Mouse (Mus musculus) liver, embryonic 12.5 days (tissue): ENCODE results near the gene Gm9913. TPM values are rescaled to one million over a fixed set of nuclear protein-coding genes. Genes with fewer than 3 reads are reported as not detected.

ENCODE experiments used
- ATAC-seq: fragments of 200-750 bp; cut with Nextera tagmentation; 2 replicates; pipeline ENCODE4 v1.8.0; 2017; ENCODE audit warnings: moderate number of reproducible peaks, mild to moderate bottlenecking, moderate library complexity
- H3K27ac ChIP-seq: fragments of 300-500 bp; sonication (generic); 2 replicates; pipeline ENCODE4 v1.5.1; 2016; ENCODE audit warnings: mild to moderate bottlenecking
- H3K27me3 ChIP-seq: fragments of 300-500 bp; sonication (generic); replicated peaks from 2 replicates; pipeline ENCODE4 v1.6.1; 2016; ENCODE audit warnings: mild to moderate bottlenecking, moderate library complexity
- H3K36me3 ChIP-seq: fragments of 300-500 bp; sonication (generic); 2 replicates; pipeline ENCODE4 v1.6.1; 2016; ENCODE audit warnings: mild to moderate bottlenecking, moderate library complexity
- H3K4me1 ChIP-seq: fragments of 300-500 bp; sonication (generic); 2 replicates; pipeline ENCODE4 v1.6.1; 2016
- H3K4me2 ChIP-seq: fragments of 300-500 bp; sonication (generic); 2 replicates; pipeline ENCODE4 v1.6.1; 2016; ENCODE audit warnings: mild to moderate bottlenecking, moderate library complexity
- H3K4me3 ChIP-seq: fragments of 300-500 bp; sonication (generic); 2 replicates; pipeline ENCODE4 v1.5.1; 2016; ENCODE audit warnings: mild to moderate bottlenecking, moderate library complexity
- H3K9ac ChIP-seq: fragments of 300-500 bp; sonication (generic); 2 replicates; pipeline ENCODE4 v1.6.1; 2016; ENCODE audit warnings: mild to moderate bottlenecking, moderate library complexity
- H3K9me3 ChIP-seq: fragments of 300-500 bp; sonication (generic); replicated peaks from 2 replicates; pipeline ENCODE4 v1.6.1; 2016; ENCODE audit warnings: mild to moderate bottlenecking, moderate library complexity
- WGBS: fragments of 180-500 bp; shearing (Covaris S2); methylation state at CpG from one replicate; pipeline ENCODE4 v1.1.7; 2016; ENCODE audit not compliant: insufficient replicate concordance; 5-methylcytosine and 5-hydroxymethylcytosine counted together
- polyA plus RNA-seq: library from polyadenylated mRNA; unstranded; fragments of >200 nt; fragmentation: Nextera tagmentation; extraction: Ambion mirVana; gene quantifications from 2 replicates; pipeline ENCODE4 v1.2.1, GENCODE M21; 2016

Gene Gm9913
- polyA plus RNA-seq = 0.05 TPM in 1 of 2 replicates, not detected in the other

DNA sequence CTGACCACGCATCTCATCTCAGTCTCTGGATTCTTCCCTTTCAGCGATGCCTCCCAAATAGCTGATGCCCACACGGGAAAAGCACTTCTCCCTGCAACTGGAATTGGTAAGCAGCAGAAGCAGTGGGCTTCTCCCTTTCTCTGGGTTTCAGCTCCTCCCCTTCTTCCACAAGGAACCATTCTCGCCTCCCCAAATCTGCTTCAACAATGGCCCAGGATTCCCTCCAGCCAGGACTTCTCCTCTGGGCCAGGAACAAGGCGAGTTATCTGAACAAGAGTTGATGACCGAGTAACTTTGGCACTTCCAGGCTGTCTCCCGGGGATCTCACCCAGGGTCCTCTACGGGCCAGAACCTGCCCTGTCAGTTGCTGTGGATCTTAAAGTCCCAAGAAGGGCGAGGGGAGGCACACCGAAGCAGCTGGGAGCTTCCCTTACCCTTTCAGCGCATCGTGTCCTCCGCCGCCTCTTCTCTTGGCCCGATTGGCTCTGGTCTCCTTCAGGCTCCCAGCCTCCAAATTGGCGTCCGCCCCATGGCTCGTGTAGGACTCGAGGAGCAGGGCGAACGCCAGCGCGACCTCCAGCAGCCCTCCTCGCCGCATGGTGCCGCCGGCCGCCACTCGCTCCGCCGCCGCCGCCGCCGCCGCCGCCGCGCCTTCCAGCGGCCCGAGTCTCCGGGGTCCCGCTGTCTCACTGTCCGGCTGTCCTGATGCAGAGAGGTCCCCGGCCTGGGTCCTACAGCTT lies at the start of gene Gm9913:
TSS of gene Gm9913 (plus strand) at position 84 of the 740 bp plus-strand sequence.
- H3K4me3 ChIP-seq = peak within 1 kb of the TSS; percentile 52
- peaks cover 58% of the 10 kb centered on the region for H3K27me3 ChIP-seq
- 0 out of 2 replicates have a peak, but pooled peaks have one; percentile 10 for ATAC-seq
- 2% methylated on average over 45 of the region's 45 CpGs for WGBS
- peak within 1 kb of the TSS; percentile 62 for H3K4me2 ChIP-seq
- H3K36me3 ChIP-seq = no peaks in the 10 kb centered on the region
- no peaks in the 10 kb centered on the region for H3K4me1 ChIP-seq
- no peak within 1 kb of the TSS for H3K27ac ChIP-seq
- no peaks in the 10 kb centered on the region for H3K9me3 ChIP-seq
- peak within 1 kb of the TSS; percentile 31; the same call in 1 of the 2 replicates for H3K9ac ChIP-seq

- Histone ChIP-seq H3K27me3 (no peaks in the 10 kb centered on the region), H3K9me3 (no peaks in the 10 kb centered on the region), H3K4me2 (peak overlapping the region; percentile 13; the same call in 1 of the 2 replicates), H3K4me1 (peaks cover 9% of the 10 kb centered on the region; the same call in 1 of the 2 replicates), H3K36me3 (no peaks in the 10 kb centered on the region), H3K27ac (no peak overlapping the region), H3K4me3 (no peak overlapping the region), H3K9ac (no peak overlapping the region)
- ATAC-seq = peak; percentile 49
- WGBS = 25% methylated on average over 15 of the region's 15 CpGs
Observed at GRCm38 (mm10) chr2:125456059-125456789, 48.7 kb upstream of the Gm9913 start.

- Histone ChIP-seq H3K4me1 (0 out of 2 replicates have a peak, but pooled peaks cover 4% of the 10 kb centered on the region), H3K27me3 (no peaks in the 10 kb centered on the region), H3K4me3 (no peak overlapping the region), H3K9ac (no peak overlapping the region), H3K27ac (no peak overlapping the region), H3K9me3 (no peaks in the 10 kb centered on the region), H3K4me2 (no peak overlapping the region), H3K36me3 (no peaks in the 10 kb centered on the region)
- WGBS = 67% methylated on average over 3 of the region's 3 CpGs
- no peak for ATAC-seq
Observed at GRCm38 (mm10) chr2:125459087-125459486, 45.8 kb upstream of the Gm9913 start.

DNA sequence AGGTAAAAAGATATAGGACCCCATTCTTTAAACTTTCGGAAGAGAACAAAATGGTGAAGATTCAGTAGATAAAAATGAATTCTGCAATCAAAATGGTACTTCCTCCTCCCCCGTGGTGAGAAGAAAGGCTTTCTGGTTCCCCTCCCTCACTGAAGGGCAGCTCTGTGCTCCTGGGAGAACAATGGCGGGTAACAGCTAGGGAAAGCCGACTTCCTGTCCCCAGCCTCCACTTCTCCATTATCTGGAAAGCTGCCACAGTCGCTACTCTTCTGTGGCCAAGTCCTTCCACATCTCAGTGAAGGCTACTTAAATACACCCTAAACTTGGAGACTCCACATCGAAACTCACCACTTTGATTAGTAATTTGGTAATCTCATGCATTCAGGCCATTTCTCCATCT lies 40.9 kb upstream of the Gm9913 start:
- Histone ChIP-seq H3K4me2 (no peak overlapping the region), H3K9ac (no peak overlapping the region), H3K9me3 (no peaks in the 10 kb centered on the region), H3K36me3 (no peaks in the 10 kb centered on the region), H3K27ac (no peak overlapping the region), H3K4me3 (no peak overlapping the region), H3K27me3 (no peaks in the 10 kb centered on the region), H3K4me1 (no peaks in the 10 kb centered on the region)
- 44% methylated on average over 6 of the region's 6 CpGs for WGBS
- no peak for ATAC-seq

- Histone ChIP-seq H3K27ac (0 out of 2 replicates have a peak overlapping the region, but pooled peaks have one; percentile 20), H3K36me3 (no peaks in the 10 kb centered on the region), H3K4me2 (no peak overlapping the region), H3K27me3 (no peaks in the 10 kb centered on the region), H3K9me3 (no peaks in the 10 kb centered on the region), H3K4me1 (0 out of 2 replicates have a peak, but pooled peaks cover 6% of the 10 kb centered on the region), H3K4me3 (no peak overlapping the region), H3K9ac (no peak overlapping the region)
- 23% methylated on average over 8 of the region's 8 CpGs for WGBS
- ATAC-seq = no peak
Observed at GRCm38 (mm10) chr2:125470553-125471295, 34.2 kb upstream of the Gm9913 start.

DNA sequence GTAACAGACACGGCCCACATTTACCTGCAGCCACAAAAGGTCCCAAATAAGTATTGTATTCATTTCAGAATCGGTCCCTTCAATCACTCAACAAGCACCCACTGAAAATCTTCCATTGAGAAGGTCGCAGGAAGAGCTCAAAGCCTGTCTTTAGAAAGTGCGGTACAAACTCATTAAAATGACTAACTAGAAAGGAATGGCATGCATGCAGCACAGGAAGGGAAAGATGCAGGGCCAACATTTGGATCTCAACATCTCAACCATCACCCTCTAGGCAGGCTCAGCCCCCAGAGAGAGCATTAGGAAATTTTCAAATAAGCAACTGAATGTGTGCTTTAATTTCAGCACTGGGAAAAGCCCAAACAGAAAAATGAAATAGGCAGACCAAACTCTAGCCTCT lies 33.2 kb upstream of the Gm9913 start:
- no peak for ATAC-seq
- no peak overlapping the region for H3K27ac ChIP-seq
- 65% methylated on average over 4 of the region's 4 CpGs for WGBS

GRCm38 (mm10) chr2:125473228-125473627 lies 31.7 kb upstream of the Gm9913 start:
- Histone ChIP-seq H3K36me3 (no peaks in the 10 kb centered on the region), H3K4me1 (0 out of 2 replicates have a peak, but pooled peaks cover 6% of the 10 kb centered on the region), H3K27ac (no peak overlapping the region), H3K9me3 (no peaks in the 10 kb centered on the region), H3K4me3 (no peak overlapping the region), H3K27me3 (no peaks in the 10 kb centered on the region), H3K4me2 (no peak overlapping the region), H3K9ac (no peak overlapping the region)
- WGBS = 59% methylated on average over 2 of the region's 2 CpGs
- ATAC-seq = no peak

More for the DNA sequence above, 33.2 kb upstream of the Gm9913 start:
- Histone ChIP-seq H3K4me2 (no peak overlapping the region), H3K9ac (no peak overlapping the region), H3K27me3 (no peaks in the 10 kb centered on the region), H3K9me3 (no peaks in the 10 kb centered on the region), H3K4me3 (no peak overlapping the region), H3K36me3 (no peaks in the 10 kb centered on the region), H3K4me1 (0 out of 2 replicates have a peak, but pooled peaks cover 6% of the 10 kb centered on the region)

GRCm38 (mm10) chr2:125474690-125475089 lies 30.2 kb upstream of the Gm9913 start:
- Histone ChIP-seq H3K9ac (no peak overlapping the region), H3K9me3 (no peaks in the 10 kb centered on the region), H3K27me3 (no peaks in the 10 kb centered on the region), H3K4me3 (no peak overlapping the region), H3K36me3 (no peaks in the 10 kb centered on the region), H3K4me2 (no peak overlapping the region), H3K27ac (no peak overlapping the region), H3K4me1 (0 out of 2 replicates have a peak, but pooled peaks cover 6% of the 10 kb centered on the region)
- ATAC-seq = no peak
- WGBS = 60% methylated on average over 5 of the region's 5 CpGs

DNA sequence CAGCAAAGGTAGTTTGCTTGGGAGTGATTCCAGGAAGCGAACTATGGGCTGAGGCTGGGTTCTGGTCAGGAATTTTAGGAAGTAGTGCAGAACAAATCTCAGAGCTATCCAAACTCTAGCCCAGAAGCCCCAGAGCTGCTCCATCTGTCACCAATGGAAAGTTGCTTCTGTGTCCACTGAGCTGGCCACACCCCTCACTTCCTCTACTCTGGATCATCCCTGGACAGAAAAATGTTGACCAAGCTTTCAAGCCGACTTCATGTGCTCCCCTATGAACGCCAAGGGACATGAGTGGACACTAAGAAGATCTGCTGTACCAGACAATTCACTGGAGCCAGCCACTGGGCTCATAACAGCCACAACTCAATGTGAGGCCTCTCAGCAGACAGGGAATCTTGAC lies 28.7 kb upstream of the Gm9913 start:
- Histone ChIP-seq H3K9me3 (no peaks in the 10 kb centered on the region), H3K4me2 (no peak overlapping the region), H3K9ac (no peak overlapping the region), H3K4me3 (no peak overlapping the region), H3K36me3 (no peaks in the 10 kb centered on the region), H3K27ac (no peak overlapping the region), H3K4me1 (no peaks in the 10 kb centered on the region), H3K27me3 (no peaks in the 10 kb centered on the region)
- 58% methylated on average over 3 of the region's 3 CpGs for WGBS
- ATAC-seq = no peak

GRCm38 (mm10) chr2:125477367-125477766 lies 27.5 kb upstream of the Gm9913 start:
- Histone ChIP-seq H3K27me3 (no peaks in the 10 kb centered on the region), H3K9ac (no peak overlapping the region), H3K27ac (no peak overlapping the region), H3K4me2 (no peak overlapping the region), H3K4me1 (no peaks in the 10 kb centered on the region), H3K4me3 (no peak overlapping the region), H3K36me3 (no peaks in the 10 kb centered on the region), H3K9me3 (no peaks in the 10 kb centered on the region)
- ATAC-seq = no peak
- WGBS = 65% methylated on average over 3 of the region's 3 CpGs

DNA sequence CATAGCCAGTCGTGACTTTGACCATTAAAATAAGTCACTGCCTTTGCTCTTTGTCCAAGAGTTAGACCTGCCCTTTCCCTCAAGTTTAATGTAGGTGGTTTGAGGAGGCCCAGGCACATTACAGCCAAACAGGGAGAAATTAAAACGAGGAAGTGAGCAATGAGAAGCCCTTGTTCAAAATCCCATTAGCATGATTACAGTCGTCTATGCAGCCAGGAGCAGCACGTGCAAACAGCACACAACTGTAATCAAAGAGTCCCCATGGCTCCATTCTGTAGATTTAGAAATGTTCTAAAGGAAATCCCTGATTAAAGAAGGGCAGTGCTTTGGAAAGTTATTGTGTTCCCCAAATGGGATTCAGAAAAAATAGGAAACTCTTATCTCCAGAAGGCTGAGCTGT lies 26.2 kb upstream of the Gm9913 start:
- H3K36me3 ChIP-seq = no peaks in the 10 kb centered on the region
- H3K4me3 ChIP-seq = no peak overlapping the region
- H3K27ac ChIP-seq = no peak overlapping the region
- 41% methylated on average over 4 of the region's 4 CpGs for WGBS
- H3K9me3 ChIP-seq = no peaks in the 10 kb centered on the region
- no peak for ATAC-seq
- H3K27me3 ChIP-seq = no peaks in the 10 kb centered on the region
- H3K4me1 ChIP-seq = no peaks in the 10 kb centered on the region
- H3K9ac ChIP-seq = no peak overlapping the region
- H3K4me2 ChIP-seq = no peak overlapping the region
